Mouse (Mus musculus) liver, embryonic 16.5 days (tissue): ENCODE results near the gene Ak1. TPM values are rescaled to one million over a fixed set of nuclear protein-coding genes. Genes with fewer than 3 reads are reported as not detected.
A peak's percentile ranks its signal among the peaks of the same experiment; 100 is the strongest.

Source experiments
- ATAC-seq: fragments of 200-750 bp; cut with Nextera tagmentation; 2 replicates; pipeline ENCODE4 v1.8.0; 2017; ENCODE audit warnings: low read depth, mild to moderate bottlenecking, moderate number of reproducible peaks, moderate library complexity
- H3K27ac ChIP-seq: fragments of 300-500 bp; sonication (generic); 2 replicates; pipeline ENCODE4 v1.5.1; 2014; ENCODE audit warnings: mild to moderate bottlenecking, low read length
- H3K27me3 ChIP-seq: fragments of 300-500 bp; sonication (generic); 2 replicates; pipeline ENCODE4 v1.6.1; 2014; ENCODE audit warnings: low read depth, low read length, mixed read lengths; ENCODE audit not compliant: control insufficient read depth, insufficient read depth
- H3K36me3 ChIP-seq: fragments of 300-500 bp; sonication (generic); 2 replicates; pipeline ENCODE4 v1.6.1; 2014; ENCODE audit warnings: mild to moderate bottlenecking; ENCODE audit not compliant: control insufficient read depth, insufficient read depth
- H3K4me1 ChIP-seq: fragments of 300-500 bp; sonication (generic); 2 replicates; pipeline ENCODE4 v1.6.1; 2014; ENCODE audit warnings: low read depth, low read length, mixed read lengths; ENCODE audit not compliant: control insufficient read depth
- H3K4me2 ChIP-seq: fragments of 300-500 bp; sonication (generic); 2 replicates; pipeline ENCODE4 v1.6.1; 2014; ENCODE audit warnings: low read depth, low read length, mixed read lengths
- H3K4me3 ChIP-seq: fragments of 300-500 bp; sonication (generic); 2 replicates; pipeline ENCODE4 v1.5.1; 2014; ENCODE audit warnings: low read depth, mild to moderate bottlenecking, low read length
- H3K9ac ChIP-seq: fragments of 300-500 bp; sonication (generic); 2 replicates; pipeline ENCODE4 v1.6.1; 2014; ENCODE audit warnings: low read depth, low read length
- H3K9me3 ChIP-seq: fragments of 300-500 bp; sonication (generic); replicated peaks from 2 replicates; pipeline ENCODE4 v1.6.1; 2016; ENCODE audit warnings: low read length; ENCODE audit not compliant: control insufficient read depth
- WGBS: fragments of 180-500 bp; shearing (Covaris S2); extraction: QIAGEN DNeasy Blood & Tissue Kit; methylation state at CpG from one replicate; pipeline ENCODE4 v1.1.7; 2014; ENCODE audit not compliant: insufficient replicate concordance; 5-methylcytosine and 5-hydroxymethylcytosine counted together
- polyA plus RNA-seq: library from polyadenylated mRNA; unstranded; fragments of >200 nt; fragmentation: Nextera tagmentation; extraction: Ambion mirVana; gene quantifications from 2 replicates; pipeline ENCODE4 v1.2.1, GENCODE M21; 2015

Ak1 gene
- polyA plus RNA-seq, 1 experiment from 2014 or later = 7.9 TPM

DNA sequence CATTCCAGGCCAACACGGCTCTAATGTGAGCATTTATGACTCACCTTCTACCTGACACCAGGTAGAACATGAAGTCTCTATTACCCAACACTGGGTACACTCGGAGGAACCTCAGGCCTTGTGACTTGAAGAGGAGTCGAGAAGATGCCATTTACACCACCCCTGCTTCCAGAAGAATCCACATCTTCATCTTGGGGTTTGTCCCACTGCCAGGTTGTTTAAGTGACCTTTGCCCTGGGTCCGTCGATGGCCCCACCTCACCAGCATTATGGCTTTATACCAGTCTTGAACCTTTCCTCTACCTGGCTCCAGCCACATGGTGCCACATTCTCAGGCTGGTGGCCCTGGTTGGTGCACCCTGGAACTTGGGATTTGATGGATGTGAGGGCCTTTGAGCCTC is 24.3 kb upstream of the Ak1 start:
- Histone ChIP-seq H3K4me3 (no peak overlapping the region), H3K9me3 (no peaks in the 10 kb centered on the region), H3K4me1 (peaks cover 12% of the 10 kb centered on the region), H3K9ac (no peak overlapping the region), H3K27ac (no peak overlapping the region), H3K4me2 (no peak overlapping the region), H3K27me3 (no peaks in the 10 kb centered on the region), H3K36me3 (no peaks in the 10 kb centered on the region)
- ATAC-seq = no peak
- WGBS = 83% methylated on average over 5 of the region's 5 CpGs

DNA sequence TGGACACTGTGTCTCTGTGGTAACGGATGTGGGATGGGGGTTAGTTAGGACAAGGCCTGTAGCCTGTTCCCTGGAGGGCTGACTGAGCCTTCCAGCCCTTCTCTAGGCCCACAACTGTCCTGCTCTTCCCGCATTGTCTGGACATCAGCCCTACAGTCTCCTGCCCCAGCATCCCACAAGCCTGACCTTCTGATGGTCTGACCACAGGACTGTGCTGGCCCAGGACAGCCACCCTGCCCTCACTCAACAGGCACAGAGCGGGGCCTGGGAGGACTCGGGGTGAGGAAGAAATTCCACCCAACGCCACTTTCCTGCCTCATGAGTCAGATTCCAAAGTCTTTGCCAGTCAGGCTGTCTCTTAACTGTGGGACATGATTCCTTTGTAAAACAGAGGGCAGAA is 23.9 kb upstream of the Ak1 start:
- H3K4me3 ChIP-seq = no peak overlapping the region
- no peaks in the 10 kb centered on the region for H3K36me3 ChIP-seq
- H3K27me3 ChIP-seq = no peaks in the 10 kb centered on the region
- no peak overlapping the region for H3K4me2 ChIP-seq
- WGBS = 82% methylated on average over 5 of the region's 5 CpGs
- no peaks in the 10 kb centered on the region for H3K9me3 ChIP-seq
- no peak overlapping the region for H3K27ac ChIP-seq
- H3K4me1 ChIP-seq = peaks cover 16% of the 10 kb centered on the region
- H3K9ac ChIP-seq = no peak overlapping the region
- ATAC-seq = no peak

DNA sequence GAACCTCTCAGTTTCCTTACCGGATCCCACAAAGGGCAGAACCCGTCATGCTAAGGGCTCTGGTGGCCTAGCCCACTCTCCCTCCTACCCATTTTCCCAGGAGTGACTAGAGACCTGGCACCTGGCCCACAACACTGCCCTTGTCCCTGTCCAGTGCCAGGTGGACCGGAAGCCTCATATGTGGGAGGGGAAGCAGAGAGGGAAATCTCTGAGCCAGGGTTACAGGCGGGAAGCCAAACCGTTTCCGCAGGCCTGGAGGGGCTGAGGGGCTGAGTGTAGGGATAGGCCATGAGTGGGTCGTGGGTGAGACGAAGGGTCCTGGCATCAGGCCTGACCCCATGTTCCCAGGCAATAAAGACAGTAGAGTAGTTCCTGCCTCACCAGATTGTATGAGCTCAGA is 23.1 kb upstream of the Ak1 start:
- Histone ChIP-seq H3K4me1 (peaks cover 16% of the 10 kb centered on the region), H3K36me3 (no peaks in the 10 kb centered on the region), H3K27me3 (no peaks in the 10 kb centered on the region), H3K4me3 (no peak overlapping the region), H3K4me2 (no peak overlapping the region), H3K9me3 (no peaks in the 10 kb centered on the region), H3K9ac (no peak overlapping the region), H3K27ac (no peak overlapping the region)
- 84% methylated on average over 8 of the region's 8 CpGs for WGBS
- no peak for ATAC-seq

DNA sequence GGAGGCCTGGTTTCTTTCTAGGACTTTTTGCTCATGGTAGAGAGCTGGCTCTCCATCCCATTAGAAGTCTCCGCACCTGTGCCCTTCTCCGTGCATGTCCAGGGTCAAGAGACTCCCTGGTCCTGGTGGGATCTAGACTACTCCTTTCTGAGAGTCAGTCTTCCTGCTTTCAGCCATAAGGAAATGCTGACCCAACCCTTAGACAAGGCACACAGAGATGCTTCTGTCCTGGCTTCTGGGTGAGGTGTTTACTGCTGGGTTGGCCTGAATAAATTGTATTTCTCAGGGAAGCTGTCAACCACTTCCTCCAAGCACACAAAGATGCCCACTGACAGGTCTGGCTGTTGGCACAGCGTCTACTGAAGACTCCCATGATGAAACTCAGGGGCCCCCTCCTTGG is 22.1 kb upstream of the Ak1 start, which contains the start of gene St6galnac6:
TSS of gene St6galnac6 (plus strand) at position 301 of the 400 bp plus-strand sequence.
- H3K27me3 ChIP-seq = no peaks in the 10 kb centered on the region
- WGBS = 74% methylated on average over 3 of the region's 3 CpGs

DNA sequence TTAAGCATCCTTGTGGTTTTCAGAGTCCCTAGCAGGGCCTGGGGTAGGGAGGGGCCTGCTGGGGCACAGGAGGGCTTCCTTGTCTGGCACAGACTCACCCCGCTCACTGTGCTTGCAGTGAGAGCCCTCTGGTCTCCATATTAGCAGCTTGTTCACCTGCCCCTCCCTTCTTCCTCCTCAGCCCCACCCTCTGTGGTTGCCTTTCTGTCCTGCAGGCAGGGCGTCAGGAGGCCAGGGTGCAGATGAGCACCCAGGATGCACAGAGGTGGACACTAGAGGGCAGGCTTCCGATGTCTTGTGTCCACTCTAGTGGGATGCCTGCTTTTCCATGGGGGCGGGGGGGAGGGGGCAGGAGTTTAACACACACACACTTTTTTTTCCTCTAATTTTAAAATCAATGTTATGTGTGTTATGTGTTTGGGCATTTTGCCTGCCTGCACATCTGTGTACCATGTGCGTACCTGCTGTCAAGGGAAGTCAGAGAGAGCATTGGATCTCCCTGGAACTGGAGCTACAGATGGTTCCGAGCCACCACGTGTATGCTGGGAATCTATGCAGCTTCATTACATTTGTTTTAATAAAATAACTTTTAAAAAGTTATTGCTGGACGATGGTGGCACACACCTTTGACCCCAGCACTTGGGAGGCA is 20.0 kb upstream of the Ak1 start:
- H3K4me3 ChIP-seq = no peak overlapping the region
- H3K4me2 ChIP-seq = no peak overlapping the region
- peaks cover 19% of the 10 kb centered on the region for H3K4me1 ChIP-seq
- H3K36me3 ChIP-seq = no peaks in the 10 kb centered on the region
- peak overlapping the region; percentile 21; the same call in 1 of the 2 replicates for H3K9ac ChIP-seq
- no peaks in the 10 kb centered on the region for H3K27me3 ChIP-seq
- no peaks in the 10 kb centered on the region for H3K9me3 ChIP-seq
- 31% methylated on average over 8 of the region's 8 CpGs for WGBS
- H3K27ac ChIP-seq = no peak overlapping the region
- ATAC-seq = peak; percentile 78

More for the DNA sequence above, 22.1 kb upstream of the Ak1 start, which contains the start of gene St6galnac6:
- Histone ChIP-seq H3K9ac (no peak within 1 kb of the TSS), H3K4me2 (no peak within 1 kb of the TSS), H3K9me3 (no peaks in the 10 kb centered on the region), H3K4me1 (peaks cover 16% of the 10 kb centered on the region), H3K27ac (no peak within 1 kb of the TSS), H3K4me3 (no peak within 1 kb of the TSS), H3K36me3 (no peaks in the 10 kb centered on the region)
- no peak for ATAC-seq

DNA sequence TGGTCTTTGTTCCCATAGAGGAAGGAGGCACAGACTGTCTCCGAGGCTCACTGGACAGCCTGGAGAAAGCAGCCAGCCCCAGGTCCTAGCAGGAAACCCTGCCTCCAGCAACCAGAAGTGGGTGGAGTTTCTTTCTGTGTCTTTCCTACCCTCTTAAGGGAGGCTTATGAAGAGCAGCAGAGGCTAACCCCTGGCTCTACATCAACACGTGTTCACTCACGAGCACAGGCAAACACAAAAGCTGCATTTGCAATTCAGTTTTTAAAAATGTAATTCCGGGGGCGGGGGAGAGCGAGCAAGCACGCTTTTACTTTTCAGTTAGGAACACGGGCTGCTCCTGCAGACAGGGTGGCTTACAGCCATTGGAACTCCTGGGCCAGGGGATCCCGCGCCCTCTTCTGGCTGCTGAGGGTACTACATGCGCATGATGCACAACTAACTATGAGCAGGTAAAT is 18.9 kb upstream of the Ak1 start:
- H3K4me2 ChIP-seq = peak overlapping the region; percentile 61
- no peaks in the 10 kb centered on the region for H3K27me3 ChIP-seq
- peaks cover 27% of the 10 kb centered on the region for H3K4me1 ChIP-seq
- 0 out of 2 replicates have a peak overlapping the region, but pooled peaks have one; percentile 42 for H3K9ac ChIP-seq
- H3K4me3 ChIP-seq = peak overlapping the region; percentile 45
- 0 out of 2 replicates have a peak, but pooled peaks have one; percentile 25 for ATAC-seq
- no peaks in the 10 kb centered on the region for H3K9me3 ChIP-seq
- H3K36me3 ChIP-seq = no peaks in the 10 kb centered on the region
- under 1% methylated on average over 11 of the region's 11 CpGs for WGBS
- no peak overlapping the region for H3K27ac ChIP-seq

DNA sequence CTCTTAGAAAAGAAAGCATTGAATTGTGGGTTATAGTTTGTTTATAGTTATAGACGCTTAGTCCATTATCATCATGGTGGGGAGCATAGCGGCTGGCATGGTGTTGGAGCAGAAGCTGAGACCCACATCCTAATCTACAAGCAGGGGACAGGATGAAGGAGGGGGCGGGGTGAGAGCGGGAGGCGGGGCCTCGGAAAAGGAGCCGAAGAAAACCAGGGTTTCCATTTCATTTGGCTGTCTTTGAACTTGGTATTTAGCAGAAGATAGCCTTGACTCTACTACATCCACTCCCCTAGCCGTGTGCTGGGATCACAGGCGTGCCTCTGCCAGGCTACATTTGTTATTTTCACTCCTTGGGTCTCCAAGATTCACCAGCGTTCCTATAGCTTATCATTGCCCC is 16.9 kb upstream of the Ak1 start:
- Histone ChIP-seq H3K27ac (no peak overlapping the region), H3K9ac (no peak overlapping the region), H3K36me3 (no peaks in the 10 kb centered on the region), H3K27me3 (no peaks in the 10 kb centered on the region), H3K9me3 (no peaks in the 10 kb centered on the region), H3K4me1 (peaks cover 46% of the 10 kb centered on the region), H3K4me2 (peak overlapping the region; percentile 38), H3K4me3 (no peak overlapping the region)
- no peak for ATAC-seq
- 33% methylated on average over 10 of the region's 10 CpGs for WGBS

DNA sequence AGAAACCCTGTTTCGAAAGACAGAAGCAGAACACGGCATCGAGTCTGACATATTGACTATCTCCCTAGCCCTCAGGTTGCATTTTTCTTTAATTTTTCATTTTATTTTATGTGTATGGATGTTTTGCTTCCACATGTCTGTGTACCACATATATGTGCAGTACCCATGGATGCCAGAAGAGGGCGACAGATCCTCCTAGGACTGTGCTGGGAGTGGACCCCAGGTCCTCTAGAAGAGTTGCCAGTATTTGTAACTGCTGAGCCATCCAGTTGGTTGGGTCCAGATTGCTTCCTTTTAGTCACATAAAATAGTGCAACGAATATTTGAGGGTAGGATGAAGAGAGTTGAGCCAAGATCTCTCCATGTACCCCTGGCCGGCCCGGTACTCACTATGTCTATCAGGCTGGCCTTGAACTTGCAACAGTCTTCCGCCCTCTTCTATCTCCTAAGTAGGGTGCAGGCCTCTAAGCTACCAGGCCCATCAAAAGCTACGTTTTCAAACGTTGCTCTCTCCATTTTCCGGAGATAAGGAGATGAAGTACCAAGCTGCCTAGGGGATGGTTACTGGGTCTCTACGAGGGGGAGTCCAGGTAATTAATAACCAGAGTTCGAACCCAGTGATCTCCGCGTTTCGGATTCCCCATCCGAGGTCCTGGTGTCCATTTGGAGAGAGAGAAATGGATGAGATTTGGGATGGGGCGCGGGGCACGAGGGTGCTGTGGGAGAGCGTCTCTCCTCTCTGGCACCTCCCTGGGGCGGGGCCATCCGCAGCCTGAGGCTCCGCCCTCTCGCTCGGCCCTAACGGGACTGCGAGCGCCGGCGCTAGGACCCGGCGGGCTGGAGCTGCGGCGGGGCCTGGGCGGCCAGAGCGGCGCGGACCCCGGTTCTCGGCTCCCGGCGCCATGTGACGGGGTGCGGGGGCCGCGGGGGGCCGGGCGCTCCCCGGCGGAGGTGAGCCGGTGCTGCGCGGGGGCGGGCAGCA is 15.1 kb upstream of the Ak1 start:
- no peaks in the 10 kb centered on the region for H3K36me3 ChIP-seq
- 10% methylated on average over 54 of the region's 55 CpGs for WGBS
- peak overlapping the region; percentile 78 for H3K4me3 ChIP-seq
- peak overlapping the region; percentile 73 for H3K27ac ChIP-seq
- H3K9me3 ChIP-seq = no peaks in the 10 kb centered on the region
- H3K9ac ChIP-seq = peak overlapping the region; percentile 76
- peak; percentile 74 for ATAC-seq
- no peaks in the 10 kb centered on the region for H3K27me3 ChIP-seq
- peak overlapping the region; percentile 97 for H3K4me2 ChIP-seq
- H3K4me1 ChIP-seq = peaks cover 60% of the 10 kb centered on the region
